Mouse (Mus musculus) skeletal muscle tissue, adult 2 months (tissue): ENCODE measurements around the gene Gng5.

Experiments used
- DNase-seq: peaks from one replicate; pipeline ENCODE4 v3.0.0-alpha.2; 2012; ENCODE audit warnings: low read depth, low spot score

The Gng5 gene

GRCm38 (mm10) chr3:146540521-146541273 lies 41.1 kb downstream of the Gng5 start:
- no peak for DNase-seq

- no peak for DNase-seq
Measured at GRCm38 (mm10) chr3:146543632-146544031, 44.0 kb downstream of the Gng5 start.

- no peak for DNase-seq
Measured at GRCm38 (mm10) chr3:146554816-146555215, 55.2 kb downstream of the Gng5 start.
